Mouse (Mus musculus): Measurements from ENCODE around the gene Ttl. TPM values are rescaled to one million over a fixed set of nuclear protein-coding genes. Genes with fewer than 3 reads are reported as not detected.
A peak's percentile ranks its signal among the peaks of the same experiment; 100 is the strongest.

The Ttl gene
- 7.4 and 8.5 TPM in 2 replicates for polyA plus RNA-seq (2014; fragmentation: Nextera tagmentation; extraction: Ambion mirVana)

DNA sequence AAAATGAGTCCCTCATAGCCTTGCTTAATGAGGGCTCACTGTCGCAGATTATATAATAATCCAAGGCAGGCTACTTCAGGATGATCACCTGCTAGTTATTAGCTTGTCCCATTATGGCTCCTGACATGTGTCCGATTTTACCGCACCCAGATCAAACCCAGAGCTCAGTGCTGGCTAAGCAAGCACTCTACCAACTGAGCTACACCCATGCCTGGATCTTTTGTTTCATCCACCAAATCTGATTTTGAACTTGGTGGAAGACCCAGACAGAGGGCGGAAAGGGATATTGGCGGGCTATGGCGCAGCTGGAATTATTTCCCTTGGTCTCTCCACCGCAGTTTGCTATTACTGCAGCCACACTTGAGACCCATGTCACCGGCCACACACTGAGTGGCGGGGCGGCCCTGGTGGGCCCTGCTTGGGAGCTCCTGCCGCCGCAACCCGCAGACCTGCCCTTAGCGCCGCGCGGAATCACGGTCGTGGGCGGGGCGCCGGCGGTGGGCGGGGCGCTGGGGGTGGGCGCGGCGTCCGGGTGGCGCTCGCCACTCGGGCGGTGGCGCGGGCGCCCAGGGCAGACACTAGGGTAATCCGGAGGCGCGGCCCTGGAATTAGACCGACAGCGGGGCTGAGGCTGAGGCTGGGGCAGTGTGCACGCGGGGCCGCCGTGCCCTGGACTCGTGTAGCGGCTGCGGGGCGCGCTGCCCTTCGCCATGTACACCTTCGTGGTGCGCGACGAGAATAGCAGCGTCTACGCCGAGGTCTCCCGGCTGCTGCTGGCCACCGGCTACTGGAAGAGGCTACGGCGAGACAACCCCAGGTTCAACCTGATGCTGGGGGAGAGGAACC is at the start of gene Ttl:
Ttl (plus strand) TSS at position 506 of the 846 bp plus-strand sequence.
- H3K4me3 ChIP-seq (ENCODE audit: low read depth, low read length): peak within 1 kb of the TSS; percentile 89
- peak within 1 kb of the TSS; percentile 88 for H3K9ac ChIP-seq (ENCODE audit: low read depth, low read length)
- no peaks in the 10 kb centered on the region for H3K9me3 ChIP-seq (replicated peaks; ENCODE audit: control insufficient read depth, low read length)
- H3K4me1 ChIP-seq (ENCODE audit: control insufficient read depth, insufficient read depth, low read length): peaks cover 5% of the 10 kb centered on the region; the same call in 1 of the 2 replicates
- no peaks in the 10 kb centered on the region for H3K27me3 ChIP-seq (ENCODE audit: control insufficient read depth, insufficient read depth, low read length)
- peak within 1 kb of the TSS; percentile 91 for H3K4me2 ChIP-seq
- no peaks in the 10 kb centered on the region for H3K36me3 ChIP-seq (ENCODE audit: control insufficient read depth, insufficient read depth, low read length)
- H3K27ac ChIP-seq (ENCODE audit: low read depth, low read length): peak within 1 kb of the TSS; percentile 41; the same call in 1 of the 2 replicates
- peak; percentile 93 for ATAC-seq (replicated peaks; ENCODE audit: insufficient number of reproducible peaks, low FRiP score, low TSS enrichment)
- 2% methylated on average over 61 of the region's 62 CpGs for WGBS (ENCODE audit: insufficient replicate concordance)

DNA sequence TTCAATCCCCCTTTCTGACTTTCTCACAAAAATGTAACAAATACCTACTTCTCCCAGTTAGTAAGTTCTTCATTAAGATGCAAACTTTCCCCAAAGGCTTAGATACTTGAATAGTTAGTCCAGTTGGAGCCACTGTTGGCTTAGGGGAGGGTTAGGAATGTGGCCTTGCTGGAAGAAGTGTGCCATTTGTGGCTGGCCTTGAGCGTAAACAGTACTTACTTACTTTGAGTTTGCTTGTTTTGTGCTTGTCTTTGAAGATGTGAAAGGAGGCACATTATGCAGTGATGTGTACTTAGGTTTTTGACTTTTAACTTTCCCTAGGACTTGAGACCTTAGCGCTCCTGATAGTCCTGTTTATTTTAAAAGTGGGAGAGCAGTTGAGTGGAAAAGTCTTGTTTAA is 45.6 kb upstream of the Ttl start:
- Histone ChIP-seq H3K4me3 (ENCODE audit: low read depth, low read length) (no peak overlapping the region), H3K27ac (ENCODE audit: low read depth, low read length) (no peak overlapping the region), H3K27me3 (ENCODE audit: control insufficient read depth, insufficient read depth, low read length) (no peaks in the 10 kb centered on the region), H3K4me2 (no peak overlapping the region), H3K9me3 (replicated peaks; ENCODE audit: control insufficient read depth, low read length) (no peaks in the 10 kb centered on the region), H3K4me1 (ENCODE audit: control insufficient read depth, insufficient read depth, low read length) (no peaks in the 10 kb centered on the region), H3K36me3 (ENCODE audit: control insufficient read depth, insufficient read depth, low read length) (no peaks in the 10 kb centered on the region), H3K9ac (ENCODE audit: low read depth, low read length) (no peak overlapping the region)
- 83% methylated on average over 2 of the region's 2 CpGs for WGBS (ENCODE audit: insufficient replicate concordance)
- no peak for ATAC-seq (replicated peaks; ENCODE audit: insufficient number of reproducible peaks, low FRiP score, low TSS enrichment)

DNA sequence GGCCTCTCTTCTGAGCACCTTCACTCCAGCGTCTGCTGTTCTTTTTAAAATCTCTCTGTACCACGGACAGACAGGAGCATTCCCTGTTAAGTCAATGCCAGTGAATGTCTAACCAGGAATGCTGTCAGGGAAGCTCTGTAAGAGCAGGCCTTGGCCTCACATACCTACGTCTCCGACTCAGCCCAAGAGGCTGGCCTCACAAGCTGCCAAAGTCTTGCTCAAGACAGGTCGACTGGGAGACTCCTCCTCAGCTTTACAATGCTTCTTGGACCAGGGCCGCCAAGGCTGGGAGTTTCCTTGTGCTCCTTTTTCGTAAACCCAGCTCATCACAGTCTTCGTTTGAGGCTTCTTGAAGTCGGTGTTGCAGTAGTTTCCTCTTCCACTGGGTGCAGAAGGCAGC is 40.9 kb upstream of the Ttl start:
- no peak overlapping the region for H3K4me3 ChIP-seq (ENCODE audit: low read depth, low read length)
- no peak overlapping the region for H3K27ac ChIP-seq (ENCODE audit: low read depth, low read length)
- H3K36me3 ChIP-seq (ENCODE audit: control insufficient read depth, insufficient read depth, low read length): no peaks in the 10 kb centered on the region
- 69% methylated on average over 9 of the region's 9 CpGs for WGBS (ENCODE audit: insufficient replicate concordance)
- no peaks in the 10 kb centered on the region for H3K4me1 ChIP-seq (ENCODE audit: control insufficient read depth, insufficient read depth, low read length)
- ATAC-seq (replicated peaks; ENCODE audit: insufficient number of reproducible peaks, low FRiP score, low TSS enrichment): no peak
- no peak overlapping the region for H3K9ac ChIP-seq (ENCODE audit: low read depth, low read length)
- H3K9me3 ChIP-seq (replicated peaks; ENCODE audit: control insufficient read depth, low read length): no peaks in the 10 kb centered on the region
- no peak overlapping the region for H3K4me2 ChIP-seq
- H3K27me3 ChIP-seq (ENCODE audit: control insufficient read depth, insufficient read depth, low read length): no peaks in the 10 kb centered on the region

DNA sequence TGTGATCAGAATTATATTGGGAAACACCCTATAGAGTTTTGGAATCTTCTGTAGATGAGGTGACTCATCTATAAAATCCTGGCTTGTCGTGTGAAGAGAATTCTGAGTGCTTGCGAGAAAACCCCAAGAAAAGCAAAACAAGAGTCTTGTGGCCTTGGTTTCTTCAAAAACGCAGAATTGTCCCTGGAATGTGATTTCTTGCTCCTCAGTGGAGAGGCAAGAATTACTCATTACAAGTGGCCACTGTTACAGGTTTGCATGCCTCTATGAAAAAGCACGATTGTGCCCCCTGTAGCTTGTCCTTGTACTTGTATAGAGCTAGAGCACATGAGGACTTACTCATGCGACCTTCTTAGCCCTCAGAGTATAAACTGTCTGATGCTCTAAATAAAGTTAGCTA is 30.4 kb upstream of the Ttl start:
- ATAC-seq (replicated peaks; ENCODE audit: insufficient number of reproducible peaks, low FRiP score, low TSS enrichment): no peak
- no peak overlapping the region for H3K9ac ChIP-seq (ENCODE audit: low read depth, low read length)
- H3K4me3 ChIP-seq (ENCODE audit: low read depth, low read length): no peak overlapping the region
- no peaks in the 10 kb centered on the region for H3K9me3 ChIP-seq (replicated peaks; ENCODE audit: control insufficient read depth, low read length)
- no peaks in the 10 kb centered on the region for H3K36me3 ChIP-seq (ENCODE audit: control insufficient read depth, insufficient read depth, low read length)
- peaks cover 38% of the 10 kb centered on the region for H3K27me3 ChIP-seq (ENCODE audit: control insufficient read depth, insufficient read depth, low read length)
- no peak overlapping the region for H3K27ac ChIP-seq (ENCODE audit: low read depth, low read length)
- H3K4me2 ChIP-seq: no peak overlapping the region
- 80% methylated on average over 5 of the region's 5 CpGs for WGBS (ENCODE audit: insufficient replicate concordance)
- H3K4me1 ChIP-seq (ENCODE audit: control insufficient read depth, insufficient read depth, low read length): peaks cover 10% of the 10 kb centered on the region; the same call in 1 of the 2 replicates

DNA sequence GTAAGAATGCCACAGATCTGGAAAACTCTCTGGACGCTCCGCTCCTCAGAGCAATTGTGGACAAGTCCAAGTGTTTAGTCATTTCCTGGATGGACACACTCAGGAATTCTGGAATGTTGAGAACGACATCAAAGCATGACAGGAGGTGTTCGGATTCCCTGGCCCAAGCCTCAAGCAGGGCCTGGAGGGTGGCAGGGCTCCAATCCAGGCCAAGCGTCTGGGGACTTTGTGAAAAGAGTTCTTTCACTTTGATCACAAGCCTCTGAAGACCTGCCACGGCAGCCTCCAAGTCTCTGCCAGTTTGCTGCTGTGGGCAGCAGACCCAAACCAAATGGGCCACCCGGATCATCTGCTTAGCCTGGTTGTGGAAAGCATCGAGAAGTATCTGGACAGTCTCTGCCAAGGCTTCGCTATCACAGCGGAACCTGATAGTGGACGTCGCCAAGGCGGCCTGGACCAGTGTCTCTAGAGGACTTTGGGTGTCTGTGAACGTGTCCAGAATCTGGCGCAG is 27.3 kb upstream of the Ttl start:
- H3K4me3 ChIP-seq (ENCODE audit: low read depth, low read length): peak overlapping the region; percentile 47
- H3K9me3 ChIP-seq (replicated peaks; ENCODE audit: control insufficient read depth, low read length): no peaks in the 10 kb centered on the region
- H3K4me1 ChIP-seq (ENCODE audit: control insufficient read depth, insufficient read depth, low read length): peaks cover 10% of the 10 kb centered on the region; the same call in 1 of the 2 replicates
- peak overlapping the region; percentile 91 for H3K4me2 ChIP-seq
- no peaks in the 10 kb centered on the region for H3K36me3 ChIP-seq (ENCODE audit: control insufficient read depth, insufficient read depth, low read length)
- whole genome bisulfite sequencing (ENCODE audit: insufficient replicate concordance): 17% methylated on average over 15 of the region's 15 CpGs
- peak overlapping the region; percentile 58 for H3K9ac ChIP-seq (ENCODE audit: low read depth, low read length)
- no peak for ATAC-seq (replicated peaks; ENCODE audit: insufficient number of reproducible peaks, low FRiP score, low TSS enrichment)
- peaks cover 40% of the 10 kb centered on the region for H3K27me3 ChIP-seq (ENCODE audit: control insufficient read depth, insufficient read depth, low read length)
- H3K27ac ChIP-seq (ENCODE audit: low read depth, low read length): no peak overlapping the region

DNA sequence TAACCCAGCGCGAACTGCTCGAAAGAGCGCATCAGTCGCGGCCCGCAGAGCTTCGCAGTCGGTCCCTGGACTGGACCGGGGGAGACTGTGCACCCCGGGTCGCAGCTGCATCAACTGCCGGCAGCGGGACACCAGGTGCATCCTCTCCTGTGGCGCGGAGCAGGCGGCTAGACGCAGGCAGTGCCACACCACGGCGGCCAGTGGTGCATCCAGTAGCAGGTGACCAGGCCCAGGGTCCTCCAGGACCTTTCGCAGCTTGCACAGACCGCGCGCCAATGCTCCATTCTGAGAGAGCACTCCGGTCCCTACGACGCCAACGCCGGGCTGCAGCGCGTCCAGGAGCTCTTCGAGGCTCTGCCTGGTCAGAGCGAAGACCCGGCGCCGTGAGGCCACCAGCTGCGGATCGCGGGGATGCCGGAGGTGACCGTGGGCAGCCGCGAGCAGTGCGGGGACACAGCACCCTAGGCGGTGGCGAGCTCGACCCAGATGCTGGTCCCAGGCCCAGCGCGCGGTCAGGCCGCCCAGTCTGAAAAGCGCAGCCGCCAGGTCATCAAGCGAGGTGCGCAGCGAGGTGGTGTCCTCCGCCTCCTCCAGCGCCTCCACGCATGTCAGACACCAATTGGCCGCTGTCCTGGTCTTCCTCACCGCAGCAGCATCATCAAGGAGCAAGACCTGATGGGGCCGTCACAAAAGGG is 26.7 kb upstream of the Ttl start:
- ATAC-seq (replicated peaks; ENCODE audit: insufficient number of reproducible peaks, low FRiP score, low TSS enrichment): no peak
- Histone ChIP-seq H3K27ac (ENCODE audit: low read depth, low read length) (no peak overlapping the region), H3K36me3 (ENCODE audit: control insufficient read depth, insufficient read depth, low read length) (no peaks in the 10 kb centered on the region), H3K9ac (ENCODE audit: low read depth, low read length) (peak overlapping the region; percentile 58), H3K9me3 (replicated peaks; ENCODE audit: control insufficient read depth, low read length) (no peaks in the 10 kb centered on the region), H3K4me2 (peak overlapping the region; percentile 91), H3K4me1 (ENCODE audit: control insufficient read depth, insufficient read depth, low read length) (peaks cover 10% of the 10 kb centered on the region; the same call in 1 of the 2 replicates), H3K27me3 (ENCODE audit: control insufficient read depth, insufficient read depth, low read length) (peaks cover 40% of the 10 kb centered on the region), H3K4me3 (ENCODE audit: low read depth, low read length) (peak overlapping the region; percentile 47)
- WGBS (ENCODE audit: insufficient replicate concordance): 3% methylated on average over 62 of the region's 62 CpGs

DNA sequence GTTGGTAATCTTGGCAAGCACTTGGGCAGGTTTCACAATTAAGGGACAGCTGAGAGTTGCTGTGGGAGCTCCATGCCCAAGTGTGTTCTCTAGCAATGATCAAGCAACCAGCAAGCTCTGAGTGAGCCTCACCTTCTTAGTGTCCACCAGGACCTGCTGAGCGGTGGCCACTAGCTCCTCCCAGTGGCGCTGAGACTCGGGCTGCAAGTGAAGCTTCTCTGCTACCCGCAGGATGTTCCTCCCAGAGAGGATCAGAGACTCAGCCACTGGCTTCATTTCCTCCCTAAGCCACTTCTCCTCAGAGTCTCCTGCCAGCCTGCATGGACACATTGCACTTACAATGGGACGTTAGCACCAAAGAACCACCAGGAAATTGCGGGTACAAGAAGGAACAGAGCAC is 25.2 kb upstream of the Ttl start:
- H3K27me3 ChIP-seq (ENCODE audit: control insufficient read depth, insufficient read depth, low read length): peaks cover 40% of the 10 kb centered on the region

DNA sequence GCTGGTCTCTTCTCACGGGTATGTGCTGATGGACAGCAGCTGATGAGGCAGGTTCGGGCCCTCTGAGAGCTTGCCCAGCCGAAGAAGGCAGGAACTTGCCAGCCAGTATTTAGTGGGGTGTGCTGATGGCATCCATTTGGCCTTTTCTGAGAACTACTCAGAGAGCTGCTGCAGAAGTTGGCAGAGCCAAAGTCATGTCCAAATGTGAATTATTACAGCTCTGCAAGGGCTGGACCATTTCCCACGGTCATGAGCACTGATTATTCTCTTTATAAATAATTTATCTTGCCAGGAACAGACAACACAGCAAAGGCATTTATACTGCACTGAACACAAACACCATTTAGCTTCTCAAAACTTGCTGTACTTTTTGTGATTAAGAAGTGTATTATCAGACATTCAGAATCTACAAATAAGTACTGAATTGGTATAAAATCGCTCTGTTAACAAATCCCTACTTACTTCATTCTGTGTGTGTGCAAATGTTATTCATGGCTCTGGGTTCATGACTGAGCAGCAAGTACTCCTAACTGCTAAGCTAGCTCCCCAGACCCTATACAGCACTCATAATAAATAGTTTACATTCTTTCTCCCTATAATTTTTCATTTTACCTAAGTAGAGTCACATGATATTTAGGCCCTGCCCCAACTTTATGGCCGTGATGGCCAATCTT is 19.4 kb upstream of the Ttl start:
- H3K4me1 ChIP-seq (ENCODE audit: control insufficient read depth, insufficient read depth, low read length): no peaks in the 10 kb centered on the region
- no peak overlapping the region for H3K4me3 ChIP-seq (ENCODE audit: low read depth, low read length)
- no peak overlapping the region for H3K9ac ChIP-seq (ENCODE audit: low read depth, low read length)
- no peak overlapping the region for H3K27ac ChIP-seq (ENCODE audit: low read depth, low read length)
- H3K36me3 ChIP-seq (ENCODE audit: control insufficient read depth, insufficient read depth, low read length): no peaks in the 10 kb centered on the region
- no peaks in the 10 kb centered on the region for H3K9me3 ChIP-seq (replicated peaks; ENCODE audit: control insufficient read depth, low read length)
- no peaks in the 10 kb centered on the region for H3K27me3 ChIP-seq (ENCODE audit: control insufficient read depth, insufficient read depth, low read length)
- no peak for ATAC-seq (replicated peaks; ENCODE audit: insufficient number of reproducible peaks, low FRiP score, low TSS enrichment)
- no peak overlapping the region for H3K4me2 ChIP-seq
- 61% methylated on average over 6 of the region's 6 CpGs for WGBS (ENCODE audit: insufficient replicate concordance)

More for the DNA sequence above, 25.2 kb upstream of the Ttl start:
- Histone ChIP-seq H3K36me3 (ENCODE audit: control insufficient read depth, insufficient read depth, low read length) (no peaks in the 10 kb centered on the region), H3K4me2 (no peak overlapping the region), H3K4me3 (ENCODE audit: low read depth, low read length) (no peak overlapping the region), H3K9me3 (replicated peaks; ENCODE audit: control insufficient read depth, low read length) (no peaks in the 10 kb centered on the region), H3K4me1 (ENCODE audit: control insufficient read depth, insufficient read depth, low read length) (peaks cover 10% of the 10 kb centered on the region; the same call in 1 of the 2 replicates), H3K9ac (ENCODE audit: low read depth, low read length) (no peak overlapping the region), H3K27ac (ENCODE audit: low read depth, low read length) (no peak overlapping the region)
- WGBS (ENCODE audit: insufficient replicate concordance): 19% methylated on average over 6 of the region's 6 CpGs
- ATAC-seq (replicated peaks; ENCODE audit: insufficient number of reproducible peaks, low FRiP score, low TSS enrichment): no peak
